Mouse (Mus musculus) stomach, embryonic 14.5 days (tissue): Measurements from ENCODE around the gene Catsperd. TPM values are rescaled to one million over a fixed set of nuclear protein-coding genes. Genes with fewer than 3 reads are reported as not detected.

ENCODE experiments used
- ATAC-seq: fragments of 200-750 bp; cut with Nextera tagmentation; 2 replicates; pipeline ENCODE4 v1.8.0; 2017; ENCODE audit warnings: low read depth, moderate TSS enrichment; ENCODE audit not compliant: insufficient number of reproducible peaks, insufficient read depth, low FRiP score
- H3K27ac ChIP-seq: fragments of 300-500 bp; sonication (generic); 2 replicates; pipeline ENCODE4 v1.5.1; 2014; ENCODE audit warnings: mild to moderate bottlenecking, low read length, moderate library complexity, mixed read lengths
- H3K27me3 ChIP-seq: fragments of 300-500 bp; sonication (generic); 2 replicates; pipeline ENCODE4 v1.6.1; 2014; ENCODE audit warnings: low read length, control low read depth, mixed read lengths; ENCODE audit not compliant: control insufficient read depth, insufficient read depth
- H3K36me3 ChIP-seq: fragments of 300-500 bp; sonication (generic); 2 replicates; pipeline ENCODE4 v1.6.1; 2014; ENCODE audit warnings: mild to moderate bottlenecking, control low read depth, low read length, moderate library complexity, mixed read lengths; ENCODE audit not compliant: control insufficient read depth, insufficient read depth
- H3K4me1 ChIP-seq: fragments of 300-500 bp; sonication (generic); 2 replicates; pipeline ENCODE4 v1.6.1; 2014; ENCODE audit warnings: low read length, control low read depth, mixed read lengths; ENCODE audit not compliant: control insufficient read depth, insufficient read depth
- H3K4me2 ChIP-seq: fragments of 300-500 bp; sonication (generic); replicated peaks from 2 replicates; pipeline ENCODE4 v1.6.1; 2014; ENCODE audit warnings: low read depth, low read length, control low read depth
- H3K4me3 ChIP-seq: fragments of 300-500 bp; sonication (generic); 2 replicates; pipeline ENCODE4 v1.5.1; 2014; ENCODE audit warnings: low read depth, low read length, control low read depth
- H3K9ac ChIP-seq: fragments of 300-500 bp; sonication (generic); replicated peaks from 2 replicates; pipeline ENCODE4 v1.6.1; 2014; ENCODE audit warnings: low read depth, mild to moderate bottlenecking, control low read depth, low read length, moderate library complexity, mixed read lengths
- H3K9me3 ChIP-seq: fragments of 300-500 bp; sonication (generic); 2 replicates; pipeline ENCODE4 v1.6.1; 2016; ENCODE audit warnings: low read depth, low read length, control low read depth; ENCODE audit not compliant: control insufficient read depth
- WGBS: fragments of 180-500 bp; shearing (Covaris S2); extraction: QIAGEN DNeasy Blood & Tissue Kit; methylation state at CpG from one replicate; pipeline ENCODE4 v1.1.7; 2014; 5-methylcytosine and 5-hydroxymethylcytosine counted together
- polyA plus RNA-seq: library from polyadenylated mRNA; unstranded; fragments of >200 nt; fragmentation: Nextera tagmentation; extraction: Ambion mirVana; gene quantifications from 2 replicates; pipeline ENCODE4 v1.2.1, GENCODE M21; 2014

Catsperd gene
- polyA plus RNA-seq, 1 experiment from 2014 or later: 0.46 TPM

- H3K36me3 ChIP-seq: no peaks in the 10 kb centered on the region
- H3K4me1 ChIP-seq: 0 out of 2 replicates have a peak, but pooled peaks cover 4% of the 10 kb centered on the region
- no peak overlapping the region for H3K4me2 ChIP-seq
- no peaks in the 10 kb centered on the region for H3K9me3 ChIP-seq
- H3K4me3 ChIP-seq: no peak overlapping the region
- no peak overlapping the region for H3K9ac ChIP-seq
- no peak for ATAC-seq
- H3K27ac ChIP-seq: no peak overlapping the region
- no peaks in the 10 kb centered on the region for H3K27me3 ChIP-seq
- WGBS: 55% methylated on average over 4 of the region's 4 CpGs
These were observed 3.9 kb downstream of the Catsperd start for GRCm38 (mm10) chr17:56631807-56632206.

GRCm38 (mm10) chr17:56634023-56634422 is 6.1 kb downstream of the Catsperd start:
- Histone ChIP-seq H3K9ac (no peak overlapping the region), H3K9me3 (no peaks in the 10 kb centered on the region), H3K4me2 (no peak overlapping the region), H3K36me3 (no peaks in the 10 kb centered on the region), H3K4me3 (no peak overlapping the region), H3K27ac (no peak overlapping the region), H3K4me1 (no peaks in the 10 kb centered on the region), H3K27me3 (no peaks in the 10 kb centered on the region)
- 85% methylated on average over 6 of the region's 6 CpGs for WGBS
- ATAC-seq: no peak

GRCm38 (mm10) chr17:56643237-56643636 is 15.3 kb downstream of the Catsperd start:
- Histone ChIP-seq H3K4me2 (no peak overlapping the region), H3K27me3 (no peaks in the 10 kb centered on the region), H3K36me3 (no peaks in the 10 kb centered on the region), H3K27ac (no peak overlapping the region), H3K4me1 (no peaks in the 10 kb centered on the region), H3K9me3 (no peaks in the 10 kb centered on the region), H3K9ac (no peak overlapping the region), H3K4me3 (no peak overlapping the region)
- 78% methylated on average over 4 of the region's 4 CpGs for WGBS
- ATAC-seq: no peak

- Histone ChIP-seq H3K4me3 (no peak overlapping the region), H3K36me3 (no peaks in the 10 kb centered on the region), H3K27me3 (no peaks in the 10 kb centered on the region), H3K9me3 (no peaks in the 10 kb centered on the region), H3K4me1 (no peaks in the 10 kb centered on the region), H3K4me2 (no peak overlapping the region), H3K27ac (no peak overlapping the region), H3K9ac (no peak overlapping the region)
- 58% methylated on average over 11 of the region's 13 CpGs for WGBS
- ATAC-seq: no peak
These were observed 19.6 kb downstream of the Catsperd start for GRCm38 (mm10) chr17:56647546-56647945.

GRCm38 (mm10) chr17:56651801-56652200 is 23.9 kb downstream of the Catsperd start:
- 26% methylated on average over 10 of the region's 10 CpGs for WGBS
- no peaks in the 10 kb centered on the region for H3K4me1 ChIP-seq
- H3K36me3 ChIP-seq: no peaks in the 10 kb centered on the region
- H3K27me3 ChIP-seq: no peaks in the 10 kb centered on the region
- ATAC-seq: no peak
- no peak overlapping the region for H3K4me3 ChIP-seq
- H3K4me2 ChIP-seq: no peak overlapping the region
- no peaks in the 10 kb centered on the region for H3K9me3 ChIP-seq
- no peak overlapping the region for H3K9ac ChIP-seq
- H3K27ac ChIP-seq: no peak overlapping the region

- Histone ChIP-seq H3K27me3 (no peaks in the 10 kb centered on the region), H3K9me3 (no peaks in the 10 kb centered on the region), H3K4me2 (no peak overlapping the region), H3K4me1 (no peaks in the 10 kb centered on the region), H3K9ac (no peak overlapping the region), H3K27ac (no peak overlapping the region), H3K36me3 (no peaks in the 10 kb centered on the region), H3K4me3 (no peak overlapping the region)
- no peak for ATAC-seq
- WGBS: 66% methylated on average over 2 of the region's 2 CpGs
These were observed 26.8 kb downstream of the Catsperd start for GRCm38 (mm10) chr17:56654771-56655170.

- Histone ChIP-seq H3K4me3 (no peak overlapping the region), H3K9me3 (no peaks in the 10 kb centered on the region), H3K4me1 (no peaks in the 10 kb centered on the region), H3K4me2 (no peak overlapping the region), H3K27ac (no peak overlapping the region), H3K27me3 (no peaks in the 10 kb centered on the region), H3K36me3 (no peaks in the 10 kb centered on the region), H3K9ac (no peak overlapping the region)
- no peak for ATAC-seq
- 71% methylated on average over 3 of the region's 3 CpGs for WGBS
These were observed 27.4 kb downstream of the Catsperd start for GRCm38 (mm10) chr17:56655311-56655710.

GRCm38 (mm10) chr17:56656171-56656570 is 28.2 kb downstream of the Catsperd start:
- no peak overlapping the region for H3K4me2 ChIP-seq
- no peaks in the 10 kb centered on the region for H3K4me1 ChIP-seq
- no peak overlapping the region for H3K27ac ChIP-seq
- no peak overlapping the region for H3K4me3 ChIP-seq
- H3K9ac ChIP-seq: no peak overlapping the region
- H3K27me3 ChIP-seq: no peaks in the 10 kb centered on the region
- H3K9me3 ChIP-seq: no peaks in the 10 kb centered on the region
- H3K36me3 ChIP-seq: no peaks in the 10 kb centered on the region
- no peak for ATAC-seq
- 77% methylated on average over 6 of the region's 6 CpGs for whole genome bisulfite sequencing

- ATAC-seq: no peak
- 58% methylated on average over 3 of the region's 3 CpGs for WGBS
- H3K4me1 ChIP-seq: peaks cover 5% of the 10 kb centered on the region
- H3K36me3 ChIP-seq: no peaks in the 10 kb centered on the region
- no peaks in the 10 kb centered on the region for H3K9me3 ChIP-seq
- peak overlapping the region; percentile 27 for H3K4me2 ChIP-seq
- no peak overlapping the region for H3K27ac ChIP-seq
- no peaks in the 10 kb centered on the region for H3K27me3 ChIP-seq
- H3K9ac ChIP-seq: 0 out of 2 replicates have a peak overlapping the region, but pooled peaks have one; percentile 18
- H3K4me3 ChIP-seq: no peak overlapping the region
These were observed 35.7 kb downstream of the Catsperd start for GRCm38 (mm10) chr17:56663659-56664058.
